Mouse (Mus musculus): ENCODE results near the gene 4930519P11Rik. TPM values are rescaled to one million over a fixed set of nuclear protein-coding genes. Genes with fewer than 3 reads are reported as not detected.

4930519P11Rik gene
- polyA plus RNA-seq (2015; fragmentation: Illumina TruSeq; extraction: RNeasy Lipid Tissue Mini Kit (QIAGEN cat#74804); ENCODE audit: insufficient read depth, low read depth, low replicate concordance) = not detected

DNA sequence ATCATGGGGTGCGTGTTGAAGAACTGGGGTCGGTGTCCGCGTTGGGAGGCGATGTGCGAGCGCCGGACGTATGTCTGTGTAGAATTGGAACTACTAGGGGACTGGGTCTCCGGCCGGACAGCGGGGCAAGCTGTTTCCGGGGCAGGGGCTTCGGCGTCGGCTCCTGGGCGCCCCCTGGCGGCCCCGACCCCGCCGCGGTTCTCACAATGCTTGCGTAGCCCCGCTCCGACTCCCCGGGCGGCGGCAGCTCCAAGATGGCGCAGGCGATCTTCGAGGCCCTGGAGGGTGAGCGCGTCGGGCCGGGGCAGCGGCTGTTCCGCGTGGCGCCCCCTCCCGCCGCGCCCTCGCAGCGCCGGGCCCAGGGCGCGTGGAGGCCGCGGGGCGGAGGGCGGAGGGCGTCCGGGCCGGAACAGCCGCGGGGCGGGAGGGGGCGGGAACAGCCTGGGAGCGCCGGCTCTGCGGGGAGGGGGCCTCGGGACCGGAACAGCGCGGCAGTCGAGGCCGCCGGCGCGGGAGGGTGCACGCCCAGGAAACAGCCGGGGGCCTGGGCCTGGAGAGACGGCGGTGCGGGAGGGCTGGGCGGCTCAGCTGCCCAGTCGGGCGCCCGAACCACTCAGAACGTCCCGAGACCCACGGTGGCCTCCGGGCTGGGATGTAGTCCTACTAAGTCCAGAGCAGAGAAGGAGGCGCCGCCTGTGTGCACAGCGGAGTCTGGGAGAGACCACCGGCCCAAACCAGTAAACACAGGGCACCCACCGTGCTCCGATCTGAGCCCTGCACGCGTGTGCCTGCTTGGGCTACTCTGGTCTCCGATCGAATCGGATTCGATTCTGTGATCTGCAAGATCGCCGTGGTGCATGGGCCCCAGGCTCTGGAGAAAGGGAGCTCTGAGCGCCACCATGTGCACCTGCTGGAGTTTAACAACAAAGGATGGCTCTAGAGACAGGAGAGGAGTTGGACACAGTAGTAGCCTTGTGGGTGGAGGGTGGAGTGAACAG, at the start of gene 4930519P11Rik, which contains the start of gene Zfp341:
4930519P11Rik (minus strand) TSS at position 320 of the 998 bp plus-strand sequence.
Zfp341 (plus strand) TSS at position 180 of the 998 bp plus-strand sequence.

DNA sequence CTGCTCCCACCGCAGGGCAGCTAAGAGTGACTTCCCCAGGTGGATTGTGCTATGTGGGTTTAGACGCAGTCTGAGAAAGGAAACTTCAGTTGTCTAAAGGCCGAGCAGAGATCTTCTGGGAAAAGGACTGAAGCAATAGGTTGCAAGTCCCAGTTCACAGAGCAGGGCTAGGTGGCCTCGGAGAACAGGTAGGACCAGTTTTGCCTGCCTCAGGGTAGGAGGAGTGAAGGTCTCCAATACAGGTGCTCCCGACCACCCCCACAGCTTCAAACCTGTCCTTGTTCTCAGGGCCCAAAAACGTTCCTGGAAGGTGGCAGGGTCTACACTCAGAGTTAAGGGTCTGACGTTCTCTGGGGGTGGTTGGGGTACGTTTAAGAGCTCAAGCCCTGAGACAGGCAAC, 38.1 kb upstream of the 4930519P11Rik start, which contains the start of gene Chmp4b:
Chmp4b (plus strand) TSS at position 343 of the 400 bp plus-strand sequence.

DNA sequence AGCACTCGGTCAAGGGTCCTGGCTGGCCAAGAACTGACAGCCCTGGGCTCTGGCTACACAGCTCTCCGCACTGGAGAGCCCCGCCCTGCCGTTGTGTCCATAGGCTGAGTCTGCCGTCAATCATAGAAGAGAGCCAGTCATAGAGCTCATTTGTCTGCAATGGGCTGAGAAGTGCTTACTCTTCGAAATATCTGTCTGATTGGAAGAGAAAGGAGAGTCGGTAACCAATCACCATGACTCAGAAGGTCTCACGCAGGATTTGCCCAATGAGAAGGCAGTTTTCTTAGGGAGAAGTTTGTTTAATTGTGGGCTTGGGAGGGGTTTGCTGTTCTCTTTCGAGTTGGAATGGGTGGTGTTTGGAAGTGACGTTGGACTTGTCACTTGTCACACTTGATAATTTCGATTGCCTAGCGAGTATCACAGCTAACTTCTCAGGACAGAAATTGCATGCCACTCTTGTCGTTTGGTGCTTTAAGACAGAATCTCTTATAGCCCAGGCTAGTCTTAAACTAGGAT, 9.5 kb downstream of the 4930519P11Rik start, which contains the start of gene Pxmp4:
Pxmp4 (minus strand) TSS at position 71 of the 516 bp plus-strand sequence.

DNA sequence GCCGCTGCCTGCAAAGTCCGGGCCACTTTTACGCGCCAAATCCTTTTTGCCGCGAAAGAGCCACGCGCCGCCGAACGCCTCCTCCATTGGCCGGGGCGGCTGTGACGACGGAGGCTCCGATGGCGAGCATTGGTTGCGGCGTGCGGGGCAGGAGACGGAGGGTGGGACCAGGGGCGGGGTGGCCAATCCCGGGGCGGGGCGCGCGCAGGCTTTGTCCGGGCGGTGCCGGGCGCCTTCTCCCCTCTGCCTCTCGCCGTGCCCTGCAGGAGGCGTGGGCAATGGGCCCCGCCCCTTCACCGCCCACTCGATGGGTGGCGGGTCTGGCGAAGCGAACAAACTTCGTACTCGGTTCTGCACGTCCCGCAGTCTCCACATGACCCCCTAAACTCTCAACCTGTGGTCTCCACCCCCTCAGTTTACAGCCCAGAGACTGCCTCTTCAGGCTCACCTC, 43.4 kb downstream of the 4930519P11Rik start, which contains the start of gene E2f1:
E2f1 (minus strand) TSS at position 57 of the 451 bp plus-strand sequence.

Other genes with a start within 250 kb of the 4930519P11Rik start
- 3.8 TPM for gene Cdk5rap1, start 240.4 kb downstream of the 4930519P11Rik start, polyA plus RNA-seq (2015; fragmentation: Illumina TruSeq; extraction: RNeasy Lipid Tissue Mini Kit (QIAGEN cat#74804); ENCODE audit: insufficient read depth, low read depth, low replicate concordance)
- 4.6 TPM for gene Snta1, start 205.3 kb downstream of the 4930519P11Rik start, polyA plus RNA-seq (2015; fragmentation: Illumina TruSeq; extraction: RNeasy Lipid Tissue Mini Kit (QIAGEN cat#74804); ENCODE audit: insufficient read depth, low read depth, low replicate concordance)
- gene Cbfa2t2, start 177.0 kb downstream of the 4930519P11Rik start, polyA plus RNA-seq (2015; fragmentation: Illumina TruSeq; extraction: RNeasy Lipid Tissue Mini Kit (QIAGEN cat#74804); ENCODE audit: insufficient read depth, low read depth, low replicate concordance) = 2.5 TPM
- gene 1700003F12Rik, start 66.4 kb downstream of the 4930519P11Rik start, polyA plus RNA-seq (2015; fragmentation: Illumina TruSeq; extraction: RNeasy Lipid Tissue Mini Kit (QIAGEN cat#74804); ENCODE audit: insufficient read depth, low read depth, low replicate concordance) = not detected
- not detected for gene Actl10, start 61.7 kb downstream of the 4930519P11Rik start, polyA plus RNA-seq (2015; fragmentation: Illumina TruSeq; extraction: RNeasy Lipid Tissue Mini Kit (QIAGEN cat#74804); ENCODE audit: insufficient read depth, low read depth, low replicate concordance)
- gene Necab3, start 54.5 kb downstream of the 4930519P11Rik start, polyA plus RNA-seq (2015; fragmentation: Illumina TruSeq; extraction: RNeasy Lipid Tissue Mini Kit (QIAGEN cat#74804); ENCODE audit: insufficient read depth, low read depth, low replicate concordance) = not detected
- 1.2 TPM for gene E2f1, start 43.5 kb downstream of the 4930519P11Rik start, polyA plus RNA-seq (2015; fragmentation: Illumina TruSeq; extraction: RNeasy Lipid Tissue Mini Kit (QIAGEN cat#74804); ENCODE audit: insufficient read depth, low read depth, low replicate concordance)
- gene Pxmp4, start 9.7 kb downstream of the 4930519P11Rik start, polyA plus RNA-seq (2015; fragmentation: Illumina TruSeq; extraction: RNeasy Lipid Tissue Mini Kit (QIAGEN cat#74804); ENCODE audit: insufficient read depth, low read depth, low replicate concordance) = 4.9 TPM
- 1.0 TPM for gene Zfp341, start 140 bp downstream of the 4930519P11Rik start, polyA plus RNA-seq (2015; fragmentation: Illumina TruSeq; extraction: RNeasy Lipid Tissue Mini Kit (QIAGEN cat#74804); ENCODE audit: insufficient read depth, low read depth, low replicate concordance)
- gene Chmp4b, start 38.3 kb upstream of the 4930519P11Rik start, polyA plus RNA-seq (2015; fragmentation: Illumina TruSeq; extraction: RNeasy Lipid Tissue Mini Kit (QIAGEN cat#74804); ENCODE audit: insufficient read depth, low read depth, low replicate concordance) = 35.4 TPM
- not detected for gene Gm14214, start 156.6 kb upstream of the 4930519P11Rik start, polyA plus RNA-seq (2015; fragmentation: Illumina TruSeq; extraction: RNeasy Lipid Tissue Mini Kit (QIAGEN cat#74804); ENCODE audit: insufficient read depth, low read depth, low replicate concordance)
- 22.9 TPM for gene Raly, start 177.7 kb upstream of the 4930519P11Rik start, polyA plus RNA-seq (2015; fragmentation: Illumina TruSeq; extraction: RNeasy Lipid Tissue Mini Kit (QIAGEN cat#74804); ENCODE audit: insufficient read depth, low read depth, low replicate concordance)
- gene a, start 178.0 kb upstream of the 4930519P11Rik start, polyA plus RNA-seq (2015; fragmentation: Illumina TruSeq; extraction: RNeasy Lipid Tissue Mini Kit (QIAGEN cat#74804); ENCODE audit: insufficient read depth, low read depth, low replicate concordance) = not detected

Data from pancreas, adult 10 weeks (tissue).